Mouse (Mus musculus) liver, adult 2 months (tissue): ENCODE measurements around the gene Pofut2. TPM values are rescaled to one million over a fixed set of nuclear protein-coding genes. Genes with fewer than 3 reads are reported as not detected.

Source experiments
- DNase-seq: peaks from one replicate; pipeline ENCODE4 v3.0.0-alpha.2; 2011; ENCODE audit warnings: low read depth, low spot score; ENCODE audit errors: extremely low read depth
- H3K27ac ChIP-seq: fragments of 200-500 bp; replicated peaks from 2 replicates; pipeline ENCODE4 v1.5.1; 2012; ENCODE audit warnings: low read depth, mild to moderate bottlenecking, control low read depth, inconsistent platforms, low read length; ENCODE audit not compliant: insufficient read depth
- H3K27me3 ChIP-seq: fragments of 200-500 bp; 2 replicates; pipeline ENCODE4 v1.6.1; 2012; ENCODE audit warnings: mild to moderate bottlenecking, moderate library complexity, low read length, inconsistent platforms; ENCODE audit not compliant: control insufficient read depth, insufficient read depth
- H3K36me3 ChIP-seq: fragments of 200-500 bp; 2 replicates; pipeline ENCODE4 v1.6.1; 2012; ENCODE audit warnings: low read length, inconsistent platforms; ENCODE audit not compliant: control insufficient read depth, insufficient read depth
- H3K4me1 ChIP-seq: fragments of 200-500 bp; 2 replicates; pipeline ENCODE4 v1.6.1; 2011; ENCODE audit warnings: low read length; ENCODE audit not compliant: control insufficient read depth, insufficient read depth
- H3K4me3 ChIP-seq: fragments of 200-500 bp; 2 replicates; pipeline ENCODE4 v1.5.1; 2011; ENCODE audit warnings: low read depth, mild to moderate bottlenecking, control low read depth, low read length, moderate library complexity; ENCODE audit not compliant: insufficient read depth
- H3K79me2 ChIP-seq: fragments of 200-500 bp; 2 replicates; pipeline ENCODE4 v1.6.1; 2012; ENCODE audit warnings: inconsistent platforms, mild to moderate bottlenecking, low read length, moderate library complexity; ENCODE audit not compliant: control insufficient read depth, insufficient read depth
- H3K9ac ChIP-seq: fragments of 200-500 bp; 2 replicates; pipeline ENCODE4 v1.6.1; 2012; ENCODE audit warnings: low read depth, mild to moderate bottlenecking, control low read depth, inconsistent platforms, low read length
- CTCF ChIP-seq: fragments of 200-500 bp; IDR thresholded peaks from 2 replicates; pipeline ENCODE4 v1.5.1; 2011; ENCODE audit warnings: low read depth, low read length, control low read depth
- POLR2A ChIP-seq: fragments of 200-500 bp; IDR thresholded peaks from 2 replicates; pipeline ENCODE4 v1.6.1; 2011; ENCODE audit warnings: low read length, control low read depth; ENCODE audit not compliant: insufficient read depth; ENCODE audit errors: extremely low read depth
- WGBS: fragments of 180-500 bp; shearing (Covaris S2); methylation state at CpG from one replicate; pipeline ENCODE4 v1.1.7; 2018; 5-methylcytosine and 5-hydroxymethylcytosine counted together
- polyA plus RNA-seq: library from polyadenylated mRNA; depleted of rRNA; stranded (reverse); fragments of >200 nt; gene quantifications from 2 replicates; pipeline ENCODE4 v1.2.3, GENCODE M21; 2012
- total RNA-seq: library from RNA; depleted of rRNA; stranded (reverse); fragments of >200 nt; gene quantifications from 2 replicates; pipeline ENCODE4 v1.2.3, GENCODE M21; 2014

The Pofut2 gene
- total and polyA plus RNA-seq, 2 experiments = 6.9 to 23.0 TPM

DNA sequence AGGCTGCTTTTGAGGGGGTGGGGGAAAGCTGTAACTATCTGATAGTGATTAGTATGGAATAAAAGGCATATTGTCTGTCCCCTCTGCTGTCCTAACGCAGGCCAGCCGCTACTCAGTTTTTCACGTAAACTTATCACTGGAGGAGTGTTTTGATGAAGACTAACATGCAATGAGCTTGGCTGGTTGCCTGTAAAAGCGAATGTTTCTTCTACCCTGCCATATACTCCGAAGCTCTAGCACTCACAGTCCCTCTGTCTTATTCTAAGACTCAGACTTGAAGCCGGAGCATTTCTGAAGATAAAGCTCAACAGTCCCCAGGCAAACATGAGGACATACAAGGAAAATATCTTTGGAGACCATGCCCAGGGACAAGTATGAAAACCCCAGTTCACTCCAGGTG lies 25.8 kb downstream of the Pofut2 start:
- no peak overlapping the region for H3K9ac ChIP-seq
- no peak overlapping the region for H3K27ac ChIP-seq
- H3K27me3 ChIP-seq = no peaks in the 10 kb centered on the region
- WGBS = 83% methylated on average over 6 of the region's 6 CpGs
- no peak for DNase-seq
- no peak for TF ChIP-seq CTCF
- no peaks in the 10 kb centered on the region for H3K4me1 ChIP-seq
- H3K79me2 ChIP-seq = no peaks in the 10 kb centered on the region
- no peak overlapping the region for H3K4me3 ChIP-seq
- no peaks in the 10 kb centered on the region for H3K36me3 ChIP-seq

DNA sequence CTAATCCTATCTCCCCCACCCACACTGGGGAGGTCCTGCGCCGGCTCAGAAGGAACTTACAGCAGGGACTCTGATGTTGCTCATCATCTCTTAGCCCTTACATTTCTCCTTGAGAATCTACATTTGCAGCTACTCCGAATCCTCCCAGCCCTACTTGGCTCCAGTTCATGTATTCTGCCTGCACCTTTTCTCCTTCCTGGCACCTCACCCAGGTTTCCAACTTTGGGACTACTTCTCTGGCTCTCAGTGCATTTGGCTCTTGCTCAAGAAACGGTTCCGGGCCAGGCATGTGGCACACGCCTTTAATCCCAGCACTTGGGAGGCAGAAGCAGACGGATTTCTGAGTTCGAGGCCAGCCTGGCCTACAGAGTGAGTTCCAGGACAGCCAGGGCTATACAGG lies 28.6 kb downstream of the Pofut2 start:
- DNase-seq = no peak
- H3K4me3 ChIP-seq = no peak overlapping the region
- H3K27me3 ChIP-seq = no peaks in the 10 kb centered on the region
- no peaks in the 10 kb centered on the region for H3K36me3 ChIP-seq
- TF ChIP-seq CTCF (no peak), POLR2A (no peak)
- H3K9ac ChIP-seq = no peak overlapping the region
- no peaks in the 10 kb centered on the region for H3K79me2 ChIP-seq
- H3K4me1 ChIP-seq = no peaks in the 10 kb centered on the region
- H3K27ac ChIP-seq = no peak overlapping the region
- 79% methylated on average over 8 of the region's 8 CpGs for whole genome bisulfite sequencing

DNA sequence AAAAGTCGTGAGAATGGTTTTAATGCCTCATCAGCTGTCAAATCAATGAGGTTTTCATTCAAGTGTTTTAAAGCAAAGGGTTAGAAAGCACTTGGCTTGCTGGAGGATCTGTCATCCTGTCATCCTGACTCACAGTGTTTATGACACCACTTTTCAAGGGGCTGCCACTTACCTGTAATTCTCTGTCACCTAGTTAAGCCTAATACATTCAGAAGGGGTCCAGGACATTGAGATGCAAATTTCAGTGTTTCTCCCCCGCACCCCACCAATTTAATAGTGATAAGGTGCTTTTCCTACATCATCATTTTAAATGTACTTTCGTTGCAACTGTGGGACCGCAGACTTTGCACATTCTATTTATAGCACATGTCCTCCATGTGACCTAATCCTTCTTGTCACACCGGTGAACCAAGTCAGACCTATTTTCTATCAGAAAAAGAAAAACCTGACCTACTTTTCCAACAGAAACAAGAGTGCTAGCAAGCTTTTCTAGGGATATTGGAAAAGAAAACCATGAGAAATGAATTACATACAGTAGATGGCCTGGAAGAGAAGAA lies 29.7 kb downstream of the Pofut2 start:
- H3K36me3 ChIP-seq = no peaks in the 10 kb centered on the region
- no peaks in the 10 kb centered on the region for H3K4me1 ChIP-seq
- H3K27ac ChIP-seq = no peak overlapping the region
- no peaks in the 10 kb centered on the region for H3K27me3 ChIP-seq
- TF ChIP-seq CTCF = no peak
- no peak for TF ChIP-seq POLR2A
- no peaks in the 10 kb centered on the region for H3K79me2 ChIP-seq
- H3K9ac ChIP-seq = no peak overlapping the region
- peak; percentile 19 for DNase-seq
- 23% methylated on average over 5 of the region's 5 CpGs for WGBS
- H3K4me3 ChIP-seq = no peak overlapping the region

DNA sequence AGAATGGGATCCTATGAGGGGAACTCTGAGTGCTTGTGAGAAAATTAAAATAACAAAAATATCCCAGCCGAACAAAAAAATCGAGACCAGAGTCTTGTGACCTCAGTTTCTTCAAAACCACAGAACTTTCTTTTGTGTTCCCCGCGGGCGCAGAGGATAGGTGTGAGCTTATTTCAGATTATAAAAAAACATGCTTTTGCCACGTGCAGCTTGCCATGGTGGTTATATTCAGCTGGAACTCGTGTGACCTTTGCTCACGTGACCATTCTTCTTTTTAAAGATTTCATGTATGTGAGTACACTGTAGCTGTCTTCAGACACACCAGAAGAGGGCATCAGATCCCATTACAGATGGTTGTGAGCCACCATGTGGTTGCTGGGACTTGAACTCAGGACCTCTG lies 30.5 kb downstream of the Pofut2 start:
- Histone ChIP-seq H3K79me2 (no peaks in the 10 kb centered on the region), H3K4me3 (no peak overlapping the region), H3K9ac (no peak overlapping the region), H3K27me3 (no peaks in the 10 kb centered on the region), H3K36me3 (no peaks in the 10 kb centered on the region), H3K27ac (no peak overlapping the region), H3K4me1 (no peaks in the 10 kb centered on the region)
- TF ChIP-seq CTCF (no peak), POLR2A (no peak)
- WGBS = 85% methylated on average over 8 of the region's 8 CpGs
- DNase-seq = no peak

DNA sequence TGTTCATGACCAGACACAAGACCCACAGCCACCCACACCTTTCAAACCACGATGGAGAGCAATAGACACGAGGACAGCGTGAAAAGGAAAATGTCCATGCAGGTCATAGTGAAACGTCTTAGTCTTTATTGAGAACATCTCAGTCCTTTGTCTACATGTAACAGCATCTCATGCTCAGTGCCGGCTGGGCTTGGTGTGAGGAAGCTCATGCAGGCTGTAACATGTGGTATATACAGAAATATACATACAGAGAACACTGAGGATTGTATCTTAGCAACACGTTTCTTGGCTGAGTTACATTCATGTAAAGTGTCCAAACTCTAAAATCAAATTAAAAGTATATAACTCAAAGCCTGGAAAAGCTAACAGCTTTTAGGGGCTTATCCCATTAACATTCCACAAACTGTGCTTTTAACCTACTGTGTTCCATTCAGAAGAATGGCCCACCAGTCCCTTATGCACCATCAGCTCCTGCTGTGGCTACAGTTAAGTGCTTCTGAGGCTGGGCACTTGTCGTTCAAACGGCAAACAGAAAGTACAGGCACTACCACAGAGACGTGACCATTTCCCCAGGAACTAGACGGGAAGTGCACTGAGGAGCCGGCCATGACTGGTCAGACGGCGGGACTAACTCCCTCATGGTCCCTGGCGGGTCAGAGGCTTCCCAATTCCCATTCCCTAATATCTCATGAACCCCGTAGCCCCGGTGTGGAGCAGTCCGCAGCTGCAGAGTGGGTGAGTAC lies 31.8 kb downstream of the Pofut2 start:
- H3K4me1 ChIP-seq = no peaks in the 10 kb centered on the region
- H3K36me3 ChIP-seq = peaks cover 2% of the 10 kb centered on the region; the same call in 1 of the 2 replicates
- H3K27ac ChIP-seq = no peak overlapping the region
- DNase-seq = no peak
- TF ChIP-seq CTCF = no peak
- no peak for TF ChIP-seq POLR2A
- H3K9ac ChIP-seq = no peak overlapping the region
- H3K79me2 ChIP-seq = no peaks in the 10 kb centered on the region
- no peaks in the 10 kb centered on the region for H3K27me3 ChIP-seq
- no peak overlapping the region for H3K4me3 ChIP-seq
- WGBS = 81% methylated on average over 17 of the region's 17 CpGs

DNA sequence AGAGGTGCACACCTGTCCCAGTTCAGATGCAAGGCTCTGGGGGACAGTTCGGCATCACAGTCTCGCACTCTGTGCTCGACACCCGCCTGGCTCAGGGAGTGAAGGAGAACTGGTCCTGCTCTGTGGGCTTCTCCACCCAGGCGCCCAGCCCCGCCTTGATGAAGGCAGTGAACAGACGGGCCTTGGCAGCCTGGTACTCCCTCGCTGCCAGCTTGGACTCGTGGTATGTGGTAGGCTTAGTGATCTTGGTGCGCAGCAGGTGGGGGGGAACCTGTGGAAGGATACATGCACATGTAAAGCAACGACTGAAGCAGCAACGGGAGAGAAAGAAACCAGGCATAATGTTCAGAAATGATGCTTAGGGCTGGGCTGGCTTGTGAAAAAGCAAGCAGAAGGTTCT lies 35.7 kb downstream of the Pofut2 start:
- no peak for TF ChIP-seq POLR2A
- TF ChIP-seq CTCF = no peak
- no peak for DNase-seq
- no peaks in the 10 kb centered on the region for H3K4me1 ChIP-seq
- H3K9ac ChIP-seq = no peak overlapping the region
- H3K36me3 ChIP-seq = peaks cover 2% of the 10 kb centered on the region; the same call in 1 of the 2 replicates
- H3K79me2 ChIP-seq = no peaks in the 10 kb centered on the region
- H3K27ac ChIP-seq = no peak overlapping the region
- H3K27me3 ChIP-seq = no peaks in the 10 kb centered on the region
- H3K4me3 ChIP-seq = no peak overlapping the region
- 95% methylated on average over 12 of the region's 12 CpGs for WGBS
